Mouse (Mus musculus) neural tube, embryonic 11.5 days (tissue): ENCODE measurements around the gene Socs3. TPM values are rescaled to one million over a fixed set of nuclear protein-coding genes. Genes with fewer than 3 reads are reported as not detected.

ENCODE experiments used
- ATAC-seq: fragments of 200-750 bp; cut with Nextera tagmentation; 2 replicates; pipeline ENCODE4 v1.8.0; 2017; ENCODE audit warnings: moderate number of reproducible peaks, mild to moderate bottlenecking, moderate TSS enrichment, moderate library complexity; ENCODE audit not compliant: insufficient read depth, low FRiP score, low TSS enrichment
- DNase-seq: peaks from one replicate; pipeline ENCODE4 v3.0.0-alpha.2; 2015; ENCODE audit warnings: low spot score
- H3K27ac ChIP-seq: fragments of 300-500 bp; sonication (generic); 2 replicates; pipeline ENCODE4 v1.5.1; 2014; ENCODE audit warnings: low read depth, mild to moderate bottlenecking, low read length
- H3K27me3 ChIP-seq: fragments of 300-500 bp; sonication (generic); 2 replicates; pipeline ENCODE4 v1.6.1; 2014; ENCODE audit warnings: mild to moderate bottlenecking, low read length, mixed read lengths; ENCODE audit not compliant: control insufficient read depth, insufficient read depth
- H3K36me3 ChIP-seq: fragments of 300-500 bp; sonication (generic); 2 replicates; pipeline ENCODE4 v1.6.1; 2014; ENCODE audit warnings: mild to moderate bottlenecking, low read length, moderate library complexity, mixed read lengths; ENCODE audit not compliant: control insufficient read depth, insufficient read depth
- H3K4me1 ChIP-seq: fragments of 300-500 bp; sonication (generic); 2 replicates; pipeline ENCODE4 v1.6.1; 2014; ENCODE audit warnings: low read length, mixed read lengths; ENCODE audit not compliant: control insufficient read depth, insufficient read depth
- H3K4me2 ChIP-seq: fragments of 300-500 bp; sonication (generic); 2 replicates; pipeline ENCODE4 v1.6.1; 2014; ENCODE audit warnings: low read depth, mild to moderate bottlenecking, moderate library complexity
- H3K4me3 ChIP-seq: fragments of 300-500 bp; sonication (generic); 2 replicates; pipeline ENCODE4 v1.5.1; 2014; ENCODE audit warnings: low read depth, low read length
- H3K9ac ChIP-seq: fragments of 300-500 bp; sonication (generic); 2 replicates; pipeline ENCODE4 v1.6.1; 2014; ENCODE audit warnings: mild to moderate bottlenecking, low read length
- H3K9me3 ChIP-seq: fragments of 300-500 bp; sonication (generic); 2 replicates; pipeline ENCODE4 v1.6.1; 2016; ENCODE audit warnings: low read length; ENCODE audit not compliant: control insufficient read depth
- WGBS: fragments of 180-500 bp; shearing (Covaris S2); extraction: QIAGEN DNeasy Blood & Tissue Kit; methylation state at CpG from one replicate; pipeline ENCODE4 v1.1.7; 2014; 5-methylcytosine and 5-hydroxymethylcytosine counted together
- polyA plus RNA-seq: library from polyadenylated mRNA; unstranded; fragments of >200 nt; fragmentation: Nextera tagmentation; extraction: Ambion mirVana; gene quantifications from 2 replicates; pipeline ENCODE4 v1.2.1, GENCODE M21; 2014

Gene Socs3
- polyA plus RNA-seq, 1 experiment from 2014 or later: 5.1 TPM

- ATAC-seq: no peak
- Histone ChIP-seq H3K4me3 (no peak overlapping the region), H3K9me3 (no peaks in the 10 kb centered on the region), H3K27ac (no peak overlapping the region), H3K36me3 (no peaks in the 10 kb centered on the region), H3K27me3 (no peaks in the 10 kb centered on the region), H3K4me2 (no peak overlapping the region), H3K4me1 (peaks cover 29% of the 10 kb centered on the region), H3K9ac (no peak overlapping the region)
- DNase-seq: no peak
- WGBS: 52% methylated on average over 4 of the region's 5 CpGs
Measured at GRCm38 (mm10) chr11:117977694-117978360, 8.0 kb upstream of the Socs3 start.

DNA sequence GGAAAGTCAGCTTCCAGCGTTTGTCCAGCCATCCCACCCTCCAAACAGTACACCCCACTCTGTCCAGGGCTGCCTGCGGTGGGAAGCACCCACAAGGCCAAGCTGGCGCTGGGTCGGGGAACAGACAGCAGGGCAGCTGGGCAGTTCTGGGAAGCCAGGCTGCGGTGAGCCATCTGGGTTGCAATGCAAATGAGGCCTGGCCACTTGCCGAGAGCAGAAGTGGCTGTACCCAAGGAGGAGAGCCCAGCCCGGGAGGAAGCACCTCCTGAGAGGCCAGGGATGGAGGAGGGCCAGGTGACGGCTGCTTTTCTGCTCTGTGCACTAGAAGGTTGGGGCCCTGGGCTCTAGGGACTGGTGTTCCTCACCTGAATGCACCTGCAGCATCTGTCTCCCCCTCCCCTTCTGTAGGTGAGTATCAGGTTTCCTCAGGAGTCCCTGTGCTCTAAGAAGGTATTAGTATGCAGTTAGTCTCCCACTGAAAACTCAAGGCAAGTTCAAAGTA, 6.3 kb upstream of the Socs3 start:
- H3K4me2 ChIP-seq: peak overlapping the region; percentile 24
- H3K9me3 ChIP-seq: no peaks in the 10 kb centered on the region
- no peaks in the 10 kb centered on the region for H3K27me3 ChIP-seq
- H3K9ac ChIP-seq: peak overlapping the region; percentile 45
- H3K36me3 ChIP-seq: no peaks in the 10 kb centered on the region
- H3K27ac ChIP-seq: peak overlapping the region; percentile 91
- H3K4me3 ChIP-seq: 0 out of 2 replicates have a peak overlapping the region, but pooled peaks have one; percentile 1
- WGBS: 10% methylated on average over 8 of the region's 8 CpGs
- H3K4me1 ChIP-seq: peaks cover 29% of the 10 kb centered on the region
- ATAC-seq: peak; percentile 60
- DNase-seq: peak; percentile 68

DNA sequence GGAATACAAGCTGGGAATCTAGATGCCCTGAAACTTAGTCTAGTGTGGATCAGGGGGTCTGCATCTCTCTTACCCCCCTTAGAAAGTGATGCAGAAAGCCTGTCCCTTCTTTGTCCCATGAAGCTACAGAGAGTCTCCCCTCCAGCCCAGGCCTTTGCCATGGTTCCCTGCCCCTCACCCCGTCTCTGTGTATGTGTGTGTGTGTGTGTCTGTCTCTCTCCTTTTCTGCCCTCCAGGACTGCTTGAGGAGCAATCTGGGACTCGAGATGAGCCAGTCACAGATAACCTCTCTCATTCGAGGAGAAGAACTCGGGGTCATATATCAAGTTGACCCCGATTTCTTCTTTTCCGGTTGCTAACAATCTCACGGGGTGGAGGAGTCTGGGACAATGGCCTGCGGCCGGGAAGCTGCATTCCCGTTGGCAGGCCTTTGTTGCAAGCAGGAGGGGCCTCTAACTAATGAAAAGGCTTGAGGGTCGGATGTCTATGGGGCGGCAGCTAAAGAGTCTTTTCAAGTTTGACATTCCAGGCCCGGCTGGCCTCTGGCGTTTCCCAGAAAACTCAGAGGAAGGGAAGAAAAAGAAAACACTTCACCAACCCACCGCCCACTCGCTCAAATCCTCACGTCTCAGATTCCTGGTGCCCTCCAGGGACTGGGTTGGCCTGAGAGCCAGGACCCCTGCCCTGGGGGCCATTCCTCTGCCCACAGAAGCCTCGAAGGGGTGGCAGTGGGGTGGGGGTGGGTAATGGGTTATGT, 5.5 kb upstream of the Socs3 start:
- peak overlapping the region; percentile 45; the same call in 1 of the 2 replicates for H3K9ac ChIP-seq
- H3K4me1 ChIP-seq: peaks cover 29% of the 10 kb centered on the region

GRCm38 (mm10) chr11:117974327-117975125, 4.7 kb upstream of the Socs3 start:
- Histone ChIP-seq H3K4me1 (peaks cover 31% of the 10 kb centered on the region), H3K4me3 (no peak overlapping the region), H3K36me3 (no peaks in the 10 kb centered on the region), H3K4me2 (no peak overlapping the region), H3K9ac (no peak overlapping the region), H3K9me3 (no peaks in the 10 kb centered on the region), H3K27ac (peak overlapping the region; percentile 91; the same call in 1 of the 2 replicates), H3K27me3 (no peaks in the 10 kb centered on the region)
- ATAC-seq (no peak), DNase-seq (no peak)
- WGBS: 22% methylated on average over 14 of the region's 14 CpGs

More for the DNA sequence above, 5.5 kb upstream of the Socs3 start:
- peak overlapping the region; percentile 91 for H3K27ac ChIP-seq
- H3K36me3 ChIP-seq: no peaks in the 10 kb centered on the region
- H3K4me3 ChIP-seq: 0 out of 2 replicates have a peak overlapping the region, but pooled peaks have one; percentile 1
- peak overlapping the region; percentile 24 for H3K4me2 ChIP-seq
- peak; percentile 72 for DNase-seq
- 5% methylated on average over 18 of the region's 18 CpGs for WGBS
- H3K9me3 ChIP-seq: no peaks in the 10 kb centered on the region
- H3K27me3 ChIP-seq: no peaks in the 10 kb centered on the region
- peak; percentile 67; the same call in 1 of the 2 replicates for ATAC-seq

DNA sequence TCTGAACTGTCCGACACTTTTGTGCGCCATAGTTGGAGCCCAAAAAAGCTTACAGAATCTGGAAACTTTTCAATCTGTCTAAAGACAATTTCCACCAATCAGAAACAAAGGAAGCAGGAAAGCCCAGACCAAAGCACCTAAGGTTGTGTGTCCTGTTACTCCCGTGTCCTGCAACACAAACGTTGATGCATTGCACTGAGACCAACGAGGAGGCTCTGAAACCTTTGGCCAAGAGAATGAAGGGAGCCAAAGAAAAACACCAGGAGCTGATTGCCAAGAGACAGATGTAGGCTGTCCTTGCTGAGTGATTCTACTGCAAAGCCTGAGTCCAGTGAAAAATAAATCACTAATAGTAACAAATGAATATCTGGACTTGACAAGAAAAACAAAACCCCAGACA, 3.7 kb upstream of the Socs3 start:
- no peak for ATAC-seq
- Histone ChIP-seq H3K4me1 (peaks cover 31% of the 10 kb centered on the region), H3K27me3 (no peaks in the 10 kb centered on the region)

DNA sequence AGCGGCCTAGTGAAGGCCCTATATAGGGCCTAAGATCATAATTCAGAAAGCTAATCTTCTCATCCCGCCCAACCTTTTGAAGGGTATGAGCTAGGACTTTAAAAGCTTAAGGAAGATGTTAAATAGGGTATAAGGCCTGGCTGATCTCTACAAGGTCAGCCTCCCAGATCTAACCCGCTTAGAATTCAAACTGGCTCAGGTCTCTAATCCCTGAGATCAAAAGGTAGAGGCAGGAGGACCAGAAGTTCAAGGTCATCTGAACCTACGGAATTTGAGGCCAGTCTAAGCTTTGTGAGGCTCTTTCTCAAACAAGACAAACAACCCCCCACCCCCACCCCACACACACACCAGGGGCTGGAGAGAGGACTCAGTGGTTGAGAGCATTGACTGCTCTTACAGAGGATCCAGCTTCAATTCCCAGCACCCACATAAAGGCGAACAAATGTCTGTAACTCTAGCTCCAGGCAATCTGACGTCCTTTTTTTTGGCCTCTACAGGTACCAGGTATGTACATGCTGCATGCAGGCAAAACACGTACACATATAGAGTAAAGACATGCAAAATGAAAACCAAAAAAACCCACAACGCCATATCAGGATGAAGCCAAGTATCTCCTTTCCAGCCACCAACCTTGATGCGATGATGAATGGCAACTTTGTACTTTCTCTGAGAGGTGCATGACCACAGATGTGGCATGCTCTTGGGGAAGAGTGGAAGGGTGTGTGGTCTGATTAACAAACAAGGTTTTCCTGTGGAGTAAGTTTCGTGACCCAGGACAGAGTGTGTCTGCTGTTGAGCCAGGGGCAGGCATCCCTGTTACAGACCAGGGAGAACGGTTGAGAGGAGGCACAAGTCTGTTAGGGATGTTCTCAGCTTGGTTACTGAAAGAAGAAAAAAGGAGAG, 3.1 kb upstream of the Socs3 start:
- no peak for ATAC-seq
- peaks cover 37% of the 10 kb centered on the region for H3K4me1 ChIP-seq

More for the DNA sequence above, 3.7 kb upstream of the Socs3 start:
- Histone ChIP-seq H3K4me2 (no peak overlapping the region), H3K9me3 (no peaks in the 10 kb centered on the region), H3K27ac (no peak overlapping the region), H3K4me3 (no peak overlapping the region), H3K36me3 (no peaks in the 10 kb centered on the region), H3K9ac (no peak overlapping the region)
- no peak for DNase-seq
- WGBS: 40% methylated on average over 5 of the region's 5 CpGs

DNA sequence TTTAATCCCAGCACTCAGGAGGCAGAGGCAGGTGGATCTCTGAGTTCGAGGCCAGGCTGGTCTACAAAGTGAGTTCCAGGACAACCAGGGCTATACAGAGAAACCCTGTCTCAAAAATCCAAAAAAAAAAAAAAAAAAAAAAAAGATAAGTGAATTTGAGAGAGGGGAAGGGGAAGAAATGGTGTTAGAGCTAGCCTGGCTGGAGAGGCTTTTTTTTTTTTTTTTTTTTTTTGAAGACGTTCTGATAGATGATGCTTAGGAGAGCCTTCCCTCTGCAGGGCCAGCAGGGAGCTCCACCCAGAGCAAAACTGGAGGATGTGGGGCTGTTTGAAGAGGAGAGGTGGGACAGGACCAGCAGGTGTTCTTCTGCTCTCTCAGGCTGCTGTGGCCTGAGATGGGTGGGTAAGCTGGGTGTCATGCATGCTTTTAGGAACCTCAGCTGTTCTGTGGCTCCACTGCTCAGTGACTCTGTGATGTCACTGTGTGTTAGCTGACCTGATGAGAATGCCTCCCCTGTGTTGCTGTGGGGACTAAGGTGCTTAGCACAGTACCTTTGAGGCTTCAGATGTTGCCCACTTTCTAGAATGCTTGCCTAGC, 1.9 kb upstream of the Socs3 start:
- DNase-seq (no peak), ATAC-seq (no peak)
- Histone ChIP-seq H3K4me1 (peaks cover 48% of the 10 kb centered on the region), H3K27me3 (peaks cover 12% of the 10 kb centered on the region), H3K27ac (no peak overlapping the region), H3K4me2 (no peak overlapping the region), H3K4me3 (no peak overlapping the region), H3K9me3 (no peaks in the 10 kb centered on the region), H3K36me3 (no peaks in the 10 kb centered on the region), H3K9ac (no peak overlapping the region)
- 63% methylated on average over 2 of the region's 2 CpGs for WGBS

More for the DNA sequence above, 3.1 kb upstream of the Socs3 start:
- DNase-seq: no peak
- Histone ChIP-seq H3K36me3 (no peaks in the 10 kb centered on the region), H3K4me3 (no peak overlapping the region), H3K27ac (no peak overlapping the region), H3K9me3 (no peaks in the 10 kb centered on the region), H3K9ac (no peak overlapping the region), H3K4me2 (no peak overlapping the region), H3K27me3 (peaks cover 2% of the 10 kb centered on the region; the same call in 1 of the 2 replicates)
- WGBS: 71% methylated on average over 11 of the region's 11 CpGs
